Mouse (Mus musculus): ENCODE data around the gene Olfr27. TPM values are rescaled to one million over a fixed set of nuclear protein-coding genes. Genes with fewer than 3 reads are reported as not detected.

Olfr27 gene
- polyA plus RNA-seq (2014; fragmentation: Nextera tagmentation; extraction: Ambion mirVana), result not detected in 2 replicates

GRCm38 (mm10) chr9:39127831-39128230, at the start of gene Olfr27:
Gene Olfr27 (plus strand): TSS chr9:39128131.
- Histone ChIP-seq H3K4me3 (ENCODE audit: low read depth, low read length) (no peak within 1 kb of the TSS), H3K36me3 (ENCODE audit: control insufficient read depth, insufficient read depth, low read length) (no peaks in the 10 kb centered on the region), H3K9ac (replicated peaks; ENCODE audit: low read depth, low read length) (no peak within 1 kb of the TSS), H3K4me1 (ENCODE audit: control insufficient read depth, insufficient read depth, low read length) (no peaks in the 10 kb centered on the region), H3K4me2 (ENCODE audit: low read depth, low read length) (no peak within 1 kb of the TSS), H3K27ac (ENCODE audit: low read depth, low read length) (no peak within 1 kb of the TSS), H3K9me3 (ENCODE audit: control insufficient read depth, low read length) (no peaks in the 10 kb centered on the region), H3K27me3 (ENCODE audit: control insufficient read depth, insufficient read depth, low read length) (no peaks in the 10 kb centered on the region)
- ATAC-seq (ENCODE audit: low read depth), result no peak

GRCm38 (mm10) chr9:39078787-39079186, 49.1 kb upstream of the Olfr27 start, which contains the start of gene Olfr938:
Gene Olfr938 (minus strand): TSS chr9:39078887.
- Histone ChIP-seq H3K27ac (ENCODE audit: low read depth, low read length) (no peak within 1 kb of the TSS), H3K4me2 (ENCODE audit: low read depth, low read length) (no peak within 1 kb of the TSS), H3K4me3 (ENCODE audit: low read depth, low read length) (no peak within 1 kb of the TSS), H3K4me1 (ENCODE audit: control insufficient read depth, insufficient read depth, low read length) (no peaks in the 10 kb centered on the region), H3K9ac (replicated peaks; ENCODE audit: low read depth, low read length) (no peak within 1 kb of the TSS), H3K36me3 (ENCODE audit: control insufficient read depth, insufficient read depth, low read length) (no peaks in the 10 kb centered on the region), H3K27me3 (ENCODE audit: control insufficient read depth, insufficient read depth, low read length) (no peaks in the 10 kb centered on the region), H3K9me3 (ENCODE audit: control insufficient read depth, low read length) (no peaks in the 10 kb centered on the region)
- ATAC-seq (ENCODE audit: low read depth), result no peak
- 97% methylated on average over 2 of the region's 2 CpGs for WGBS

- WGBS, result 70% methylated on average over 1 of the region's 1 CpGs
Measured at GRCm38 (mm10) chr9:39127326-39127725, 605 bp upstream of the Olfr27 start.

GRCm38 (mm10) chr9:39152401-39152800, 24.5 kb downstream of the Olfr27 start:
- 63% methylated on average over 1 of the region's 1 CpGs for WGBS
- no peaks in the 10 kb centered on the region for H3K27me3 ChIP-seq (ENCODE audit: control insufficient read depth, insufficient read depth, low read length)
- H3K9ac ChIP-seq (replicated peaks; ENCODE audit: low read depth, low read length), result no peak overlapping the region
- ATAC-seq (ENCODE audit: low read depth), result no peak
- no peak overlapping the region for H3K4me3 ChIP-seq (ENCODE audit: low read depth, low read length)
- H3K36me3 ChIP-seq (ENCODE audit: control insufficient read depth, insufficient read depth, low read length), result no peaks in the 10 kb centered on the region
- no peak overlapping the region for H3K4me2 ChIP-seq (ENCODE audit: low read depth, low read length)
- no peaks in the 10 kb centered on the region for H3K9me3 ChIP-seq (ENCODE audit: control insufficient read depth, low read length)
- no peak overlapping the region for H3K27ac ChIP-seq (ENCODE audit: low read depth, low read length)
- no peaks in the 10 kb centered on the region for H3K4me1 ChIP-seq (ENCODE audit: control insufficient read depth, insufficient read depth, low read length)

More at GRCm38 (mm10) chr9:39127326-39127725, 605 bp upstream of the Olfr27 start:
- Histone ChIP-seq H3K4me1 (ENCODE audit: control insufficient read depth, insufficient read depth, low read length) (no peaks in the 10 kb centered on the region), H3K27me3 (ENCODE audit: control insufficient read depth, insufficient read depth, low read length) (no peaks in the 10 kb centered on the region), H3K9me3 (ENCODE audit: control insufficient read depth, low read length) (no peaks in the 10 kb centered on the region), H3K27ac (ENCODE audit: low read depth, low read length) (no peak overlapping the region), H3K36me3 (ENCODE audit: control insufficient read depth, insufficient read depth, low read length) (no peaks in the 10 kb centered on the region), H3K4me3 (ENCODE audit: low read depth, low read length) (no peak overlapping the region), H3K4me2 (ENCODE audit: low read depth, low read length) (no peak overlapping the region), H3K9ac (replicated peaks; ENCODE audit: low read depth, low read length) (no peak overlapping the region)
- ATAC-seq (ENCODE audit: low read depth), result no peak

DNA sequence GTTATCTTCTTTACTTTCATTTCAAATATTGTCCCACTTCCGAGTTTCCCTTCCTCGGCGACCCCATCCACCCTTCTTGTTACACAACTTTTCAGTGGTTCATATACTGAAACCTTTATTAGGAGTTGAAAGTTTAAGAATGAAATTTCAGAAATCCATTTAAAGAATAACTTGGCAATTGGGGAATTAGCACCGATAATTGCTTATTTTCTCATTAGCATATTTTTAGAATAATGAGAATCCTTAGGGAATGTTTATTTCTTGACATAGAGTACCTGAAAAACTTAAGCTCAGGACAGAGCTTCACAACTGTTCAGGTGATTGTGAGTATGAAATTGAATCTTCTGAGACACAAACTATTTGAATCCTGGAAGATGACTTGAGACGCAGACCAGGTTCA, 38.1 kb downstream of the Olfr27 start, which contains the start of gene Olfr943:
Olfr943 (plus strand) TSS at position 301 of the 400 bp plus-strand sequence.
- Histone ChIP-seq H3K4me1 (ENCODE audit: control insufficient read depth, insufficient read depth, low read length) (no peaks in the 10 kb centered on the region), H3K9ac (replicated peaks; ENCODE audit: low read depth, low read length) (no peak within 1 kb of the TSS), H3K9me3 (ENCODE audit: control insufficient read depth, low read length) (no peaks in the 10 kb centered on the region), H3K4me2 (ENCODE audit: low read depth, low read length) (no peak within 1 kb of the TSS), H3K27ac (ENCODE audit: low read depth, low read length) (no peak within 1 kb of the TSS), H3K27me3 (ENCODE audit: control insufficient read depth, insufficient read depth, low read length) (no peaks in the 10 kb centered on the region), H3K4me3 (ENCODE audit: low read depth, low read length) (no peak within 1 kb of the TSS), H3K36me3 (ENCODE audit: control insufficient read depth, insufficient read depth, low read length) (no peaks in the 10 kb centered on the region)
- WGBS, result 93% methylated on average over 5 of the region's 5 CpGs
- ATAC-seq (ENCODE audit: low read depth), result no peak

Other genes with a start within 250 kb of the Olfr27 start
- gene Olfr930, start 198.3 kb upstream of the Olfr27 start, polyA plus RNA-seq (2014; fragmentation: Nextera tagmentation; extraction: Ambion mirVana), result not detected in 2 replicates
- gene Olfr933, start 155.8 kb upstream of the Olfr27 start, polyA plus RNA-seq (2014; fragmentation: Nextera tagmentation; extraction: Ambion mirVana), result not detected in 2 replicates
- gene Olfr934, start 139.8 kb upstream of the Olfr27 start, polyA plus RNA-seq (2014; fragmentation: Nextera tagmentation; extraction: Ambion mirVana), result not detected in 2 replicates
- gene Olfr935, start 128.4 kb upstream of the Olfr27 start, polyA plus RNA-seq (2014; fragmentation: Nextera tagmentation; extraction: Ambion mirVana), result not detected in 2 replicates
- gene Olfr146, start 104.8 kb upstream of the Olfr27 start, polyA plus RNA-seq (2014; fragmentation: Nextera tagmentation; extraction: Ambion mirVana), result not detected in 2 replicates
- not detected in 2 replicates for gene Olfr937, start 63.2 kb upstream of the Olfr27 start, polyA plus RNA-seq (2014; fragmentation: Nextera tagmentation; extraction: Ambion mirVana)
- not detected in 2 replicates for gene Olfr938, start 49.2 kb upstream of the Olfr27 start, polyA plus RNA-seq (2014; fragmentation: Nextera tagmentation; extraction: Ambion mirVana)
- not detected in 2 replicates for gene Olfr943, start 38.2 kb downstream of the Olfr27 start, polyA plus RNA-seq (2014; fragmentation: Nextera tagmentation; extraction: Ambion mirVana)
- not detected in 2 replicates for gene Olfr944, start 73.8 kb downstream of the Olfr27 start, polyA plus RNA-seq (2014; fragmentation: Nextera tagmentation; extraction: Ambion mirVana)
- not detected in 2 replicates for gene Olfr1537, start 121.9 kb downstream of the Olfr27 start, polyA plus RNA-seq (2014; fragmentation: Nextera tagmentation; extraction: Ambion mirVana)
- not detected in 2 replicates for gene Olfr945, start 148.7 kb downstream of the Olfr27 start, polyA plus RNA-seq (2014; fragmentation: Nextera tagmentation; extraction: Ambion mirVana)
- not detected in 2 replicates for gene Olfr948, start 197.9 kb downstream of the Olfr27 start, polyA plus RNA-seq (2014; fragmentation: Nextera tagmentation; extraction: Ambion mirVana)

Measured in neural tube, embryonic 14.5 days (tissue).